Mouse (Mus musculus) midbrain, postnatal 0 days (tissue): ENCODE data around the gene Thnsl1. TPM values are rescaled to one million over a fixed set of nuclear protein-coding genes. Genes with fewer than 3 reads are reported as not detected.

Source experiments
- ATAC-seq: fragments of 200-750 bp; cut with Nextera tagmentation; 2 replicates; pipeline ENCODE4 v1.8.0; 2017; ENCODE audit warnings: moderate number of reproducible peaks, mild to moderate bottlenecking, moderate TSS enrichment, moderate library complexity; ENCODE audit not compliant: low FRiP score
- DNase-seq: peaks from one replicate; pipeline ENCODE4 v3.0.0-alpha.2; 2015; ENCODE audit warnings: low spot score
- H3K27ac ChIP-seq: fragments of 300-500 bp; sonication (generic); 2 replicates; pipeline ENCODE4 v1.5.1; 2014; ENCODE audit warnings: low read depth, mild to moderate bottlenecking, low read length, mixed read lengths
- H3K27me3 ChIP-seq: fragments of 300-500 bp; sonication (generic); 2 replicates; pipeline ENCODE4 v1.6.1; 2014; ENCODE audit warnings: low read length, control low read depth, mixed read lengths; ENCODE audit not compliant: insufficient read depth
- H3K36me3 ChIP-seq: fragments of 300-500 bp; sonication (generic); 2 replicates; pipeline ENCODE4 v1.6.1; 2014; ENCODE audit warnings: low read length, control low read depth, mixed read lengths; ENCODE audit not compliant: insufficient read depth
- H3K4me1 ChIP-seq: fragments of 300-500 bp; sonication (generic); 2 replicates; pipeline ENCODE4 v1.6.1; 2014; ENCODE audit warnings: mild to moderate bottlenecking, control low read depth, antibody characterized with exemption, low read length, mixed read lengths; ENCODE audit not compliant: insufficient read depth
- H3K4me2 ChIP-seq: fragments of 300-500 bp; sonication (generic); 2 replicates; pipeline ENCODE4 v1.6.1; 2014; ENCODE audit warnings: low read depth, mild to moderate bottlenecking, low read length, mixed read lengths; ENCODE audit not compliant: poor library complexity, severe bottlenecking
- H3K4me3 ChIP-seq: fragments of 300-500 bp; sonication (generic); 2 replicates; pipeline ENCODE4 v1.5.1; 2014; ENCODE audit warnings: low read depth, mild to moderate bottlenecking, low read length, moderate library complexity
- H3K9ac ChIP-seq: fragments of 300-500 bp; sonication (generic); replicated peaks from 2 replicates; pipeline ENCODE4 v1.6.1; 2014; ENCODE audit warnings: mild to moderate bottlenecking, low read length, moderate library complexity, mixed read lengths; ENCODE audit not compliant: poor library complexity, severe bottlenecking
- H3K9me3 ChIP-seq: fragments of 300-500 bp; sonication (generic); 2 replicates; pipeline ENCODE4 v1.6.1; 2016; ENCODE audit warnings: low read length, control low read depth
- CTCF ChIP-seq: IDR thresholded peaks from 2 replicates; pipeline ENCODE4 v1.5.1; 2016; ENCODE audit warnings: antibody characterized with exemption, mild to moderate bottlenecking
- WGBS: fragments of 180-500 bp; shearing (Covaris S2); extraction: QIAGEN DNeasy Blood & Tissue Kit; methylation state at CpG from one replicate; pipeline ENCODE4 v1.1.7; 2014; 5-methylcytosine and 5-hydroxymethylcytosine counted together
- polyA plus RNA-seq: library from polyadenylated mRNA; unstranded; fragments of >200 nt; fragmentation: Nextera tagmentation; extraction: Ambion mirVana; gene quantifications from 2 replicates; pipeline ENCODE4 v1.2.1, GENCODE M21; 2015
- total RNA-seq: library from RNA; depleted of rRNA; stranded (reverse); fragments of >200 nt; gene quantifications from 2 replicates; pipeline ENCODE4 v1.2.3, GENCODE M21; 2014

Gene Thnsl1
- total and polyA plus RNA-seq, 2 experiments from 2014 or later = 17.8 to 22.6 TPM

- Histone ChIP-seq H3K9ac (no peak overlapping the region), H3K9me3 (no peaks in the 10 kb centered on the region), H3K36me3 (no peaks in the 10 kb centered on the region), H3K4me1 (no peaks in the 10 kb centered on the region), H3K27ac (no peak overlapping the region), H3K27me3 (no peaks in the 10 kb centered on the region), H3K4me3 (no peak overlapping the region), H3K4me2 (no peak overlapping the region)
- DNase-seq (no peak), ATAC-seq (no peak)
- WGBS = 82% methylated on average over 2 of the region's 2 CpGs
- no peak for TF ChIP-seq CTCF
These were observed 40.1 kb downstream of the Thnsl1 start for GRCm38 (mm10) chr2:21245477-21246102.

- Histone ChIP-seq H3K27ac (no peak overlapping the region), H3K4me2 (no peak overlapping the region), H3K4me1 (no peaks in the 10 kb centered on the region), H3K9me3 (no peaks in the 10 kb centered on the region), H3K36me3 (no peaks in the 10 kb centered on the region), H3K9ac (no peak overlapping the region), H3K27me3 (no peaks in the 10 kb centered on the region), H3K4me3 (no peak overlapping the region)
- DNase-seq = no peak
- TF ChIP-seq CTCF = no peak
- 82% methylated on average over 3 of the region's 3 CpGs for WGBS
- no peak for ATAC-seq
These were observed 48.1 kb downstream of the Thnsl1 start for GRCm38 (mm10) chr2:21253644-21254043.

GRCm38 (mm10) chr2:21254308-21254707 is 48.8 kb downstream of the Thnsl1 start:
- Histone ChIP-seq H3K4me2 (no peak overlapping the region), H3K27me3 (no peaks in the 10 kb centered on the region), H3K9ac (no peak overlapping the region), H3K9me3 (no peaks in the 10 kb centered on the region), H3K4me1 (no peaks in the 10 kb centered on the region), H3K36me3 (no peaks in the 10 kb centered on the region), H3K27ac (no peak overlapping the region), H3K4me3 (no peak overlapping the region)
- no peak for ATAC-seq
- TF ChIP-seq CTCF = no peak
- DNase-seq = no peak

GRCm38 (mm10) chr2:21258281-21258680 is 52.8 kb downstream of the Thnsl1 start:
- H3K27ac ChIP-seq = no peak overlapping the region

GRCm38 (mm10) chr2:21259081-21259480 is 53.6 kb downstream of the Thnsl1 start:
- no peaks in the 10 kb centered on the region for H3K27me3 ChIP-seq
- ATAC-seq (no peak), DNase-seq (no peak)
- H3K36me3 ChIP-seq = no peaks in the 10 kb centered on the region
- no peak for TF ChIP-seq CTCF
- no peak overlapping the region for H3K4me2 ChIP-seq
- H3K4me3 ChIP-seq = no peak overlapping the region
- H3K9ac ChIP-seq = no peak overlapping the region
- no peak overlapping the region for H3K27ac ChIP-seq
- 78% methylated on average over 5 of the region's 5 CpGs for WGBS
- H3K4me1 ChIP-seq = no peaks in the 10 kb centered on the region
- no peaks in the 10 kb centered on the region for H3K9me3 ChIP-seq

More at GRCm38 (mm10) chr2:21258281-21258680, 52.8 kb downstream of the Thnsl1 start:
- Histone ChIP-seq H3K9ac (no peak overlapping the region), H3K36me3 (no peaks in the 10 kb centered on the region), H3K4me3 (no peak overlapping the region), H3K9me3 (no peaks in the 10 kb centered on the region), H3K4me2 (no peak overlapping the region), H3K4me1 (no peaks in the 10 kb centered on the region), H3K27me3 (no peaks in the 10 kb centered on the region)
- WGBS = 90% methylated on average over 4 of the region's 4 CpGs
- DNase-seq (no peak), ATAC-seq (no peak)
- TF ChIP-seq CTCF = no peak

- H3K27me3 ChIP-seq = no peaks in the 10 kb centered on the region
- no peak overlapping the region for H3K4me3 ChIP-seq
- TF ChIP-seq CTCF = no peak
- 66% methylated on average over 4 of the region's 4 CpGs for WGBS
- no peak overlapping the region for H3K4me2 ChIP-seq
- H3K36me3 ChIP-seq = no peaks in the 10 kb centered on the region
- no peak overlapping the region for H3K9ac ChIP-seq
- H3K9me3 ChIP-seq = no peaks in the 10 kb centered on the region
- no peaks in the 10 kb centered on the region for H3K4me1 ChIP-seq
- no peak overlapping the region for H3K27ac ChIP-seq
- ATAC-seq (no peak), DNase-seq (peak; percentile 29)
These were observed 54.5 kb downstream of the Thnsl1 start for GRCm38 (mm10) chr2:21260060-21260459.
